Mouse (Mus musculus) cerebellum, adult 9-10 months (tissue): ENCODE results near the gene Capn15.
A peak's percentile ranks its signal among the peaks of the same experiment; 100 is the strongest.

ENCODE experiments used
- DNase-seq: peaks from one replicate; pipeline ENCODE4 v3.0.0; 2022

Capn15 gene

GRCm38 (mm10) chr17:25992274-25992673 is 6.7 kb upstream of the Capn15 start:
- DNase-seq, result no peak

DNA sequence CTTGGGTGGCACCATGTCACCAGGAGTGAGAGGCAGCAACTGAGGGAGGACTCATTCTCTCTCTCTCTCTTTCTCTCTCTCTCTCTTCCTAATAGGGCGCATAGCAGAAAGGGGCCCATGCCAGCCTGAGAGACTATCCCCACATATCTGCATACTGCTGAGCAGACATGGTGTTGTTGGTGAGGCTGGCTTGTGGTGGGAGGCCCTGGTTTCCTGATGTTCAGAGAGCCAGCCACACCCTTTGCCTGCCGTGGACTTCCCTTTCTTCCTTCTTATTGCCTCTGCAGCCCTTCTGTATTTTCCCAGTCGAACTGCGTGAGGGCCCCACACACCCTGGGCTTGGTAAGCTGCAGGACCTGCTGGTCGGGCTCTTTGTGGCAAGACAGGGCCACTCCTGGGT is 4.7 kb upstream of the Capn15 start:
- no peak for DNase-seq

DNA sequence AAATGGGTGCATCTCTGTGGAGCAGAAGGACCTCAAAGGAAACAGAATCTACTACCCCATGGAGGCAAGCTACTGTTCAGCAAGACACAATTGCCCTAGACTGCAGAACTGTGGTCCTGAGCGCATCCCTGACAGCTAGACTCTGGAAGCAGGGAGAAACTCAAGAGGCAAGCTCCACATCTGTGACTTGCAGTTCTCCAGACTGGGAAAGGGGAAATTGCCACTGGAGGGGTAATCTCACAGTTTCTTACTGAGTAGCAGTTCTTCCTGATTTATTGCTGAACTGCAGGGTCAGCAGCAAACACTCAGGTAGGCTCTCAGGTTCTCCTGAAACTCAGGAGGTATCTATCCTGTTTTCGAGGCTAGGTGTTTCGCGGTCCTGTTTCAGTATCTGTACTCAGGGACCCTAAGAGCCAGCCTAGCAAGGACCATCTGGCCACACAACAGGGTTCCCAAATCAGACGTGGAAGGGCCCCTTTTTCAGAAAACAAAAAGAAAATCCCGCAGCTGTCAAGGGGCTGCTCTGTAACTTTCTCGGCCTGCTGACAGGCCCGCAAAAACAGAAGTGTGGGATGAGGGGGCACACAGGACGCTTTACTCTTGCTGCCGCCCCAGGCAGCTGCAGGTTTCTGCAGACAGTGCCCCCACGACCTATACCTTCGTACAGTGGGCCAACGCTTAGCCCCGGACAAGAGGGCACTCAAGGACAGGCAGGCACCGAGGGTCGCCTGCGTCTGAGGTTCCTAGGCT is 865 bp downstream of the Capn15 start:
- peak; percentile 62 for DNase-seq

- peak; percentile 56 for DNase-seq
These were observed 1.5 kb downstream of the Capn15 start for GRCm38 (mm10) chr17:25984066-25984465.

DNA sequence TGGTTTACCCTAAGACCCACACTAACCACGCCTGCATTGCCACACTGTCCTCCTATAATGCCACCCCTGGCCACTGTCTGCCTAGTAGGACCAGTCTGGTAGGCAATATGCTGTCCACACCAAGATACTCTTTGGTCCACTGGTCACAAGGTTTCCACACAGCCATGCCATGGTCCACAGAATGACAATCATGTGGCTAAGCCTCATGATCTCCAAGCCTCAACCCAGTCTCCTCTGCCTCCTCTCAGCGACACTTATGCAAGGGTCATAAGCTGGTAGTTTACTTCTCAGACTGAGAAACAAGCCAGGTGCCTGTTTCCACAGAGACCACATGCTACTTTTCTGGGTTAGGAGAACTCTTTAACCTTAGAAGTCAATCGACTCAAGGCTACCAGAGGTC is 2.7 kb downstream of the Capn15 start:
- peak; percentile 29 for DNase-seq

DNA sequence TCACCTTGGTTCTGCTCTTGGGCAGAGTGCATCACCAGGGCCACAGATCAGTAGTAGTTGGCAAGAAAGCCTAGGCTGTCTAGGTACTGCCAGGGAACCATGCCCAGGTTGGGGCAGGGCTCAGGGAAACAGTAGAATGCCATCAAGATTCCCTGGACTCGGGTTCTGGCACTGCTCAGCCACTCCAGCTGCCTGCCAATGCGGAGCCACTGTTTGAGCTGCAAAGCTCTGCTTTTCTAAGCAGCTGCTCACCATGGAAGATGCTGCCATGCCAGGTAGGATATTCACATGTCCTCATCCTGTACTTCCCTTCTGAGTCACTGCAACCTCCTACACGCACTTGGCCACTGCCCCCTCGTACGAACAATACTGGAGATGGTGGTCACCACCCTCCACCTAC is 4.7 kb downstream of the Capn15 start:
- DNase-seq, result peak; percentile 84

GRCm38 (mm10) chr17:25979829-25980738 is 5.5 kb downstream of the Capn15 start:
- DNase-seq, result peak; percentile 46

DNA sequence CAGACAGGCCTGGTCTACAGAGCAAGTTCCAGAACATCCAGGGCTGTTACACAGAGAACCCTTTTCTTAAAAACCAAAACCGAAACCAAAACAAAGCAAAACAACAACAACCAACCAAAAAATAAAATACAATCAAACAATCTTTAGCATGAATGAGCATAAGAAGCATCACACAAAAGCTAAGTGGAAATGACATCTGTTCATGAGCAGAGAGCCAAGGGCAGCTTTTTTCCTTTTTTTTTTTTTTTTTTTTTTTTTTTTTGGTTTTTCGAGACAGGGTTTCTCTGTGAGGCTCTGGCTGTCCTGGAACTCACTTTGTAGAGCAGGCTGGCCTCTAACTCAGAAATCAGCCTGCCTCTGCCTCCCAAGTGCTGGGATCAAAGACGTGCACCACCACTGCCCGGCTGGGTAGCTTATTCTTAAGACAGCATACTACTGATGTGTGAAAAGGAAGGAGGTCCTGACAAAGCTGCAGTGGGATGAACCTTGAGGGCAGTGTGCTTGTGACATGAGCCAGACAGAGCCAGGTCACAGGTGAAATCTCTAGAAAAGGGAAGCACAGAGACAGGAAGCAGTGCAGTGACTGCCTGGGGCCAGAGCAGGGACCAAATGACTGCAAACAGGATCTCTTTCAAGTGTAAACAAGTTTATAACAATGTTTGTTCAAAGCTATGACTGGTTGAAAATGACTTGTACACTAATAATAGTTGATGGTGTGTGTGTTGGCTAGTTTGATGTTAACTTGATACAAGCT is 14.5 kb downstream of the Capn15 start:
- no peak for DNase-seq

GRCm38 (mm10) chr17:25970448-25970847 is 15.1 kb downstream of the Capn15 start:
- DNase-seq, result peak; percentile 71

GRCm38 (mm10) chr17:25968176-25968575 is 17.4 kb downstream of the Capn15 start:
- DNase-seq, result no peak

DNA sequence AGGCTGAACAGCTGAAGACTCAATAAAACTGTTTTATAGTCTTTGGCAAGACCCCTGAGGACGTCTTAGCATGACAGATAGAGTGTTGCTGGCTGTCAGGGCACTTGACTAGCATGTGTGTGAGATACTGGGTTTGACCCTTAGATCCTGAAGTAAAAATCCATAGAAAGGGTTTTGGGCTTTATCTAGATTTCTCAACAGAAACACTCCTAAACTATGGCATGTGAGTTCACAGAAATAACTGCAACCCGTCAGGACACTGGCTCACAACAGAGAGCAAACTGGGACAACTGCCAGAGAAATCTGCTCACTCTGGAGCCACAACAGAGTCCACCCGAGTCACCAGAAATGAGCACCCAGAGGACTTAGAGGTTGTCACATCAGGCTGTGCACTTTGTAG is 17.9 kb downstream of the Capn15 start:
- peak; percentile 74 for DNase-seq

DNA sequence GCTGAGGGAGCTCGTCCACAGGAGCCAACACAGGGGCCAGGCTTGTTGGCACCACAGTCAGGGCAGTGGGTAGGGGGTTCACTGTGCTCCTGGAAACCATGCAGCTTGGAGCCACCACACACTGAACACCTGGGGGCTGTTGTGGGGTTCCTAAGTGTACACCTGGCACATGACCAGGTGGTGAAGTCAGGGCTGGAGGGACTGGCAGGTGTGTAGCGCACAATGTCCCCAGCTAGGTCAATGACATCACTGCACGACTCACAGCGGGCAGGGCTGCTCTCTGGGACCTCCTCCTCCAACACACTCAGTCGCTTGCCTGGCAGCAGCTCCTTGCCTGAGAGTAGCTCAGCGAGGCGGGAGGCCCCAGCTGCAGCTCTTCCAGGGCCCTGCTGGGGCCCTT is 21.3 kb downstream of the Capn15 start:
- peak; percentile 71 for DNase-seq

DNA sequence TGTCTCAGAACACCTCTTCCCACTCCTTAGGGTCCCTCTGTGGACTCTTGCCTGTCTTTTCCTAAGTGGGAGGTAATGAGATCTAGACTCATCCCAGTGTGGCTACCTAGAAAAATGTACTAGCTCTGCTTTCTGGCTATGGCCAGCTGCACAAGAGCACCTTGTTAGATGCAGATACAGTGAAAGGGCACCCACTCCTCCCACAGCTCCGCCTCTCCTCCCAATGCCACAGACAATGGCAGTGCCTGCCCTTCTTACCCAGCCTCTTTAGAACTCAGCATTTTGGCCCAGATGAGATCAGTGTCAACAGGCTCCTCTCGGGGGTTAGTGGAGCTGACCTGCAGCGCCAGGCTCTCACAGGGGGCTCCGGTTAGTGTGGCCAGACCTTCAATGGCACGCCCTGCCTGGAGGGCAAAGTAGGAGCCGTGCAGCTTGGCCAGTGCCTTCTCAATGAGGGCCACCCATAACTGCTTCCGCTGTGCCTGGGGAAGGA is 23.1 kb downstream of the Capn15 start:
- no peak for DNase-seq

DNA sequence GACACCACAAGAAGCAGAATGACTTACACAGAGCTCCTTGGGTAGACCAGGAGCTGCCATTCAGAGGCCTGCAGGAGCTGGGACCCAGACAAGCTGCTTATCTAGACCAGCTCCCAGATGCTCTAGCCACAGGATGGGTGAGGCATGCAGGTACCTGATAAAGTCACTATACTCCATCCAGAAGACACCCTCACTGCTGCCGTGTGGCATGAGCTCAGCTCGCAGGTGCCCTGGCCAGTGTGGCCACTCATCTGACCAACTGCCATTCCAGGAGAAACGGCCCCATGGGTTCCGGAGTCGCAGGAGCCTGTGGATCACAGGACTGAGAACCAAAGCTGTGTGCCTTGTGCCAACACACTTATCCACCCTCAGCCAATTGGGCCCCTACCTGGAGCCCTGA is 24.0 kb downstream of the Capn15 start:
- DNase-seq, result no peak

DNA sequence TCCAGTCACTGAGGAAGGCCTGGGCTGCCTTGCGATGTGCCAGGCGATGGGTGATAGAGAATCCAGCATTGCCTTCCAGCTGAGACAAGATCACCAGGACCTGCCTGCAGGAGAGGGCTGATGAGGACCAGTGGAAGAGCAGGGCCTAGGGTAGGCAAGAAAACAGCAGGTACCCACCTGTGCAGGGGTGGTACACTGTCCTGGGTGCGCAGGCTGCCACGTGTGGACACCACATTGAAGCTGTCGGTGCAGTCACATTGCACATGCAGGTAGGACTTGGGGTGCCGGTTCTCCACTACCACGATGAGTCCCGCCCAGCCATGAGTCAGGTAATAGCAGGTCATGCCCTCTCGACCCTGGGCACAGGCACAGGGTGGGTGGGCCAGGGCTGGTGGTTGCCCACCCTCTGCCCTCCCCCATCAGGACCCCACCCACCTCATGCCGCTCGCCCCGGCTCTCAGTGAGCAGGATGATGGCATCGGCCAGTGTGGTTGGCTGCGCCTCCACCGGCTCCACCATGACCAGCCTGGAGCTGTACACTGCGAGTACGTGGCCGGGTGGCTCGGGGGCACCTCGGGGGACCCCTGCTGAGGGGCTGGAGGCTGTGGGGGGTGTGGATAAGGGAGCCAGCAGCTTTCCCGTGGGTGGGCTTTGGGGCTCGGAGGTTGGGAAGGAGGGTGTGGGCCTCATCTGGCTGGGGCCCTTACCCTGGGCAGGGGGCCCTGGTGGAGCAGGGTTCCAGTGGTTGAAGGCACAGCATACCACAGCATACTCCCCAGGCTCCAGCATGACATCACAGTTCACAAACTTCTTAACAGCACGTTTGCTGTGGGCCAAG is 25.7 kb downstream of the Capn15 start:
- DNase-seq, result no peak

GRCm38 (mm10) chr17:25958771-25959494 is 26.7 kb downstream of the Capn15 start:
- DNase-seq, result peak; percentile 75

DNA sequence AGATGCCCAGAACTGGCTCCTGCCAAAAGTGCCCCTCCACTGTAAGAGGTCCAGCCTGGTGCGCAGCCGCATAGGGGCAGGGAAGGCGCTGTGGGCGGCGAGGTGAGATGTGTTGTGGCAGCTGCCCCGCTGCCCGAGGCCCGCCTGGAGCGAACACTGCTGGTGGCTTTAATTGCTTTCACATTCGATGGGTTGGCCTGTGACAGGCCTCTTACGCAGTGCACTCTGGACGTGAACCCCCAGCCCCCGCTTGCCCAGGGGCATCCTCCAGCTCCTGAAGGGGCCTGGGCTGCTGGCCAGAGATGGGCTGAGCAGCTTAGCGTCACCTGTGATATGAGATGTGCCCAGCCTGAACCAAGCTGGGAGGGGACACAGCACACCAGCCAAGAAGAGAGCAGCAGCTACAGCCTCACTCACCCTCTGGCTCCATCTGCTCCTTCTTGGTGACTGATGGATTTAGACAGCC is 28.0 kb downstream of the Capn15 start:
- peak; percentile 77 for DNase-seq

DNA sequence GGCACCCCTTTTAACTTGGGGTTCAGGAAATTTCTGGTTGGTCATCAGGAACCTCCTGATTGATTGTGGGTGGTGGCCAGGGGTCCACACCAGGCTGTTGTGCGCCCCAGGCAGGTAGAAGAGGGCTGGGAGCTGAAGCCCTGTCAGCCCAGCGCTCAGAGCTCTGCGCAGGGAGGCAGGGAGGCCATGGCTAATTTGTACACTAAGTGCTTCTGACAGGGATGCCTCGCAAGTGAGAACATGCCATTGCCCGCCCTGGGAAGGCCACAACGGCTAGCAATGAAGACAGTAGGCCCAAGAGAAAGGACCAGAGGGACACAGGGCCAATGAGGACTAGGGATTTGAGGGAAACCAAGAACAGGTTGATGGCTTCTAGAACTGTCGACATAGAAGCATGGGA is 29.0 kb downstream of the Capn15 start:
- DNase-seq, result no peak

DNA sequence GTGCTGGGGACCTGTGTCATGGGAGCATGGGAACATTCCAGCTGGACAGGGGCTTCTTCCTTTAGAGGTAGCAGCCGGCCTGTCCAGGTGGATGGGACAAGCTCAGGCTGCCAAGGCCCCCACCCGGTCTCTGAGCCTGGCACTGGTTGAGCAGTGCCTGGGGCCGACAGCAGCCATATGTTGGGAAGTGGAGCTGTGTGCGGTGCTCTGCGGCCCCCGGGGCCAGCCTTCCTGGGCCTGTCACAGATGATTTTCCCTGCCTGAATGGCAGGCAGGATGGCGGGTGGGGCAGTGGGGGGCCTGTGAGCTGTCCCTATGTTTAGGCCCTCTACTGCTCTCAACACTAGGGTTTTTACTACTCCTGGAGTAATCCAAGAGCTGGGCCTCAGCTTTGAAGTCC is 29.4 kb downstream of the Capn15 start:
- peak; percentile 94 for DNase-seq

DNA sequence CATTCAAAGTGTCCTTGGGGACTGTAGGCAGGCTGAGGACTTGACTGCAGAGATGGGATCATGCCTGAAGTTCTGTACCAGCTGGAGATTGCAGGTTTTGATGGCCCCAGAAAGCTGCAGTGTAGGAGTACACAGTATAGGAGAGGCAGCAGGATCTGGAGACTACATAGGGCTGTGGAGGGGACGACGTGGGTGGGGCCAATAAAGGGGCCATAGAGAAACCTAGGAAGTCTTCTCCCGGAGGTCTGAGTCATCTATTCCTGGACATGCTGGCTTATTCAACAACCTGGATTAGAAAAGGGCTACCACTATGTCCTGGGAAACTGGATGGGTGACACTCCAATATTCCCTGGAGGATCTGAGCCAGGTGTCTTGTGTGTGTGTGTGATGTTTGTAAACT is 29.9 kb downstream of the Capn15 start:
- no peak for DNase-seq

DNA sequence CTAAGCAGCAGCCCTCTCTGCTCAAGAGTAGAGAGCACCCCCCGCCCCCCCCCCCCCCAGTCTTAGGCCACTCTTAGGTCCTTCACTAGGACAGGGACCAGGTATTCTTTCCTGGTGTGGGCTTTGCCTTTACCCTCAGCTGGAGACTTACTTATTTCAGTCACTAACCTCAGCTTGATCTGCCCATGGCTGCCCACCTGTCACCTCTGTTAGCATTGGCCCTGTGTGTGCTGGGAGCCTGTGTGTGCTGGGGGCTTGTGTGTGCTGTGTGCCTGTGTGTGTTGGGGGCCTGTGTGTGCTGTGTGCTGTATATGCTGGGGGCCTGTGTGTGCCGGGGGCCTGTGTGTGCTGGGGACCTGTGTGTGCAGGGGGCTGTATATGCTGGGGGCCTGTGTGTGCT is 30.9 kb downstream of the Capn15 start:
- no peak for DNase-seq
